Comparison of ENCODE assay signal across 15 mouse cellular contexts in the genomic region with DNA sequence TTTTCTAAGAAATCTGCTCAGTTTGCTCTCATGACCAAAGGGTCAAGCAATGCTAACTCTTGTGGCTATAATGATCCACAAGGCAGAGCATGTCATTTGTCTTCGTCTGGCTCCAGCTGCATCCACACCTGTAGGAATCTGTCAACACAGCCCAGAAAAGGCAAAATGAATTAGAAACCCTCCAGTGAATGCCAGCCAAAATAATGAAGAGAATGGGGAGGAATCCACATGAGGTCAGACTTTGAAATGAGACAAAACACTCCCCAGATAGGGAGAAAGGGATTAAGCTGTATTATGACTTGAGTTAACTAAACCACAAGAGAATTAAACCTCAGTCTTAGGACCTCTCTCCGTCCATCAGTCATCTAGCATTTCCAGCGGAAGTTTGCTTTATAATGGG.
"Had no signal": no experiment of that assay in that cellular context is flagged by ENCODE, and none has a peak within 500 bp of the region (broad histone marks: within the 10 kb centered on the region; RNA-seq: fewer than 3 reads in every experiment).

No protein-coding gene starts in this region.

- H3K27ac ChIP-seq: limb, embryonic 15.5 days; liver, embryonic 12.5 days; macrophage; neural tube, embryonic 13.5 days; stomach, postnatal 0 days had no signal

- H3K27me3 ChIP-seq: limb, embryonic 15.5 days; liver, embryonic 12.5 days; megakaryocyte, embryonic 14.5 days; neural tube, embryonic 13.5 days had no signal

- H3K4me3 ChIP-seq: limb, embryonic 15.5 days; liver, embryonic 12.5 days; megakaryocyte, embryonic 14.5 days; neural tube, embryonic 13.5 days had no signal

- H3K4me2 ChIP-seq: limb, embryonic 15.5 days; liver, embryonic 12.5 days; lung, embryonic 14.5 days; neural tube, embryonic 13.5 days had no signal

- H3K4me1 ChIP-seq: limb, embryonic 15.5 days; liver, embryonic 12.5 days; megakaryocyte, embryonic 14.5 days; neural tube, embryonic 13.5 days had no signal

- H3K9ac ChIP-seq: limb, embryonic 15.5 days; liver, embryonic 12.5 days; lung, embryonic 14.5 days; neural tube, embryonic 13.5 days had no signal

- DNase-seq: kidney, adult 8-10 months; kidney, postnatal 25 days; layer of hippocampus, adult 9-11 months; layer of hippocampus, postnatal 36 days; lung, embryonic 14.5 days; lung, postnatal 10 days; right cerebral cortex, adult 18-20 months; right cerebral cortex, postnatal 25 days; thymus, postnatal 4 days had no signal

- H3K36me3 ChIP-seq: limb, embryonic 15.5 days; liver, embryonic 12.5 days; neural tube, embryonic 13.5 days had no signal

- H3K9me3 ChIP-seq: limb, embryonic 15.5 days; liver, embryonic 12.5 days; neural tube, embryonic 13.5 days had no signal

- ATAC-seq: liver, embryonic 12.5 days had no signal
